Mouse (Mus musculus): ENCODE measurements around the gene Nr4a1. TPM values are rescaled to one million over a fixed set of nuclear protein-coding genes. Genes with fewer than 3 reads are reported as not detected.

The Nr4a1 gene
- polyA plus RNA-seq, 2 experiments = 0.19 to 0.42 TPM

DNA sequence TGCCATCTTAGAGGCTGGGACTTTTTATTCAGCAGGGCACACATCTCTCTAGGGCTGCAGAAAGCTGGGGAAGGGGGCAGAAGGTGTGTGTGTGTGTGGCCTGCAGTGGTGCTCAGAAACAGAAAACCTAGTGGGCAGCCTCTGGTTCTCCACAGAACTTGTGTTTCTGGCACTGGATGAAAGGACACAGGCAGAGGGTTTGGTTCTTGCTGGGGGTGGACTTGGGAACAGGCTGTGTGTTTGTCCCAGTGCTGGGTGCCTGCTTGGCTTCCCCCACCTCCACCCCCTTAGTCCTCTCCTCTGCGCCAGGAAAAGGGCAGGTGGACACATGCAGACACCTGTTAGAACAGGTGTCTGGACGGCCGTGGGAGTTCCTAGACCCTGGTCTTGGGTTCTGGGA lies 17.0 kb downstream of the Nr4a1 start:
- DNase-seq (ENCODE audit: low read depth in 3 of 3, low spot score in 3 of 3) = no peak
- 52% methylated on average over 3 of the region's 3 CpGs for WGBS (ENCODE audit: insufficient replicate concordance)
- Histone ChIP-seq H3K9me3 (ENCODE audit: control insufficient read depth, low read length) (no peaks in the 10 kb centered on the region), H3K4me2 (ENCODE audit: low read depth) (no peak overlapping the region), H3K36me3 (replicated peaks; ENCODE audit: control insufficient read depth, insufficient read depth, low read depth) (no peaks in the 10 kb centered on the region), H3K4me1 (replicated peaks; ENCODE audit: control insufficient read depth in 2 of 2, insufficient read depth in 2 of 2, low read length in 1 of 2) (no peaks in the 10 kb centered on the region), H3K9ac (replicated peaks) (no peak overlapping the region), H3K27me3 (ENCODE audit: control insufficient read depth, insufficient read depth, low read length) (peaks cover 27% of the 10 kb centered on the region), H3K27ac (no peak overlapping the region), H3K4me3 (ENCODE audit: insufficient read depth in 1 of 2, low read depth in 2 of 2, low read length in 2 of 2) (no peak overlapping the region)
- TF ChIP-seq CTCF (IDR thresholded peaks at IDR 0.05; ENCODE audit: low read depth) (no peak), EP300 (IDR thresholded peaks at IDR 0.05; ENCODE audit: low read depth) (no peak)
- ATAC-seq (ENCODE audit: insufficient read depth) = no peak

- 73% methylated on average over 15 of the region's 15 CpGs for WGBS (ENCODE audit: insufficient replicate concordance)
- DNase-seq (ENCODE audit: low read depth in 3 of 3, low spot score in 3 of 3) (no peak), ATAC-seq (ENCODE audit: insufficient read depth) (no peak)
- TF ChIP-seq CTCF (IDR thresholded peaks at IDR 0.05; ENCODE audit: low read depth) = no peak
- no peak for TF ChIP-seq EP300 (IDR thresholded peaks at IDR 0.05; ENCODE audit: low read depth)
- Histone ChIP-seq H3K4me3 (ENCODE audit: insufficient read depth in 1 of 2, low read depth in 2 of 2, low read length in 2 of 2) (no peak overlapping the region), H3K4me2 (ENCODE audit: low read depth) (no peak overlapping the region), H3K9ac (replicated peaks) (no peak overlapping the region), H3K9me3 (ENCODE audit: control insufficient read depth, low read length) (no peaks in the 10 kb centered on the region), H3K27ac (no peak overlapping the region), H3K36me3 (replicated peaks; ENCODE audit: control insufficient read depth, insufficient read depth, low read depth) (no peaks in the 10 kb centered on the region), H3K4me1 (replicated peaks; ENCODE audit: control insufficient read depth in 2 of 2, insufficient read depth in 2 of 2, low read length in 1 of 2) (no peaks in the 10 kb centered on the region), H3K27me3 (ENCODE audit: control insufficient read depth, insufficient read depth, low read length) (peaks cover 23% of the 10 kb centered on the region)
Observed at GRCm38 (mm10) chr15:101271513-101271912, 17.4 kb downstream of the Nr4a1 start.

GRCm38 (mm10) chr15:101274380-101274779 lies 20.3 kb downstream of the Nr4a1 start:
- H3K9me3 ChIP-seq (ENCODE audit: control insufficient read depth, low read length) = no peaks in the 10 kb centered on the region
- no peaks in the 10 kb centered on the region for H3K36me3 ChIP-seq (replicated peaks; ENCODE audit: control insufficient read depth, insufficient read depth, low read depth)
- DNase-seq (ENCODE audit: low read depth in 3 of 3, low spot score in 3 of 3) (no peak), ATAC-seq (ENCODE audit: insufficient read depth) (no peak)
- TF ChIP-seq CTCF (IDR thresholded peaks at IDR 0.05; ENCODE audit: low read depth) (no peak), EP300 (IDR thresholded peaks at IDR 0.05; ENCODE audit: low read depth) (no peak)
- no peak overlapping the region for H3K4me2 ChIP-seq (ENCODE audit: low read depth)
- no peaks in the 10 kb centered on the region for H3K4me1 ChIP-seq (replicated peaks; ENCODE audit: control insufficient read depth in 2 of 2, insufficient read depth in 2 of 2, low read length in 1 of 2)
- no peak overlapping the region for H3K4me3 ChIP-seq (ENCODE audit: insufficient read depth in 1 of 2, low read depth in 2 of 2, low read length in 2 of 2)
- H3K27ac ChIP-seq = no peak overlapping the region
- no peak overlapping the region for H3K9ac ChIP-seq (replicated peaks)
- no peaks in the 10 kb centered on the region for H3K27me3 ChIP-seq (ENCODE audit: control insufficient read depth, insufficient read depth, low read length)
- 30% methylated on average over 6 of the region's 6 CpGs for WGBS (ENCODE audit: insufficient replicate concordance)

- no peak overlapping the region for H3K9ac ChIP-seq (replicated peaks)
- DNase-seq (ENCODE audit: low read depth in 3 of 3, low spot score in 3 of 3) (no peak), ATAC-seq (ENCODE audit: insufficient read depth) (no peak)
- 74% methylated on average over 11 of the region's 11 CpGs for WGBS (ENCODE audit: insufficient replicate concordance)
- H3K27me3 ChIP-seq (ENCODE audit: control insufficient read depth, insufficient read depth, low read length) = no peaks in the 10 kb centered on the region
- no peaks in the 10 kb centered on the region for H3K36me3 ChIP-seq (replicated peaks; ENCODE audit: control insufficient read depth, insufficient read depth, low read depth)
- H3K9me3 ChIP-seq (ENCODE audit: control insufficient read depth, low read length) = no peaks in the 10 kb centered on the region
- H3K4me2 ChIP-seq (ENCODE audit: low read depth) = no peak overlapping the region
- TF ChIP-seq EP300 (IDR thresholded peaks at IDR 0.05; ENCODE audit: low read depth) = no peak
- TF ChIP-seq CTCF (IDR thresholded peaks at IDR 0.05; ENCODE audit: low read depth) = no peak
- no peak overlapping the region for H3K27ac ChIP-seq
- H3K4me3 ChIP-seq (ENCODE audit: insufficient read depth in 1 of 2, low read depth in 2 of 2, low read length in 2 of 2) = no peak overlapping the region
- no peaks in the 10 kb centered on the region for H3K4me1 ChIP-seq (replicated peaks; ENCODE audit: control insufficient read depth in 2 of 2, insufficient read depth in 2 of 2, low read length in 1 of 2)
Observed at GRCm38 (mm10) chr15:101277351-101277899, 23.4 kb downstream of the Nr4a1 start.

- Histone ChIP-seq H3K4me1 (replicated peaks; ENCODE audit: control insufficient read depth in 2 of 2, insufficient read depth in 2 of 2, low read length in 1 of 2) (no peaks in the 10 kb centered on the region; a peak in 1 of 4 replicates), H3K36me3 (replicated peaks; ENCODE audit: control insufficient read depth, insufficient read depth, low read depth) (no peaks in the 10 kb centered on the region), H3K4me2 (ENCODE audit: low read depth) (no peak overlapping the region), H3K9ac (replicated peaks) (no peak overlapping the region), H3K4me3 (ENCODE audit: insufficient read depth in 1 of 2, low read depth in 2 of 2, low read length in 2 of 2) (no peak overlapping the region), H3K9me3 (ENCODE audit: control insufficient read depth, low read length) (no peaks in the 10 kb centered on the region), H3K27me3 (ENCODE audit: control insufficient read depth, insufficient read depth, low read length) (no peaks in the 10 kb centered on the region), H3K27ac (no peak overlapping the region)
- no peak for TF ChIP-seq CTCF (IDR thresholded peaks at IDR 0.05; ENCODE audit: low read depth)
- no peak for TF ChIP-seq EP300 (IDR thresholded peaks at IDR 0.05; ENCODE audit: low read depth)
- no peak for DNase-seq (ENCODE audit: low read depth in 3 of 3, low spot score in 3 of 3)
- ATAC-seq (ENCODE audit: insufficient read depth) = no peak
- WGBS (ENCODE audit: insufficient replicate concordance) = 50% methylated on average over 5 of the region's 5 CpGs
Observed at GRCm38 (mm10) chr15:101278589-101278988, 24.5 kb downstream of the Nr4a1 start.
